Mouse (Mus musculus) heart, embryonic 10.5 days (tissue): ENCODE results near the gene Lpcat1. TPM values are rescaled to one million over a fixed set of nuclear protein-coding genes. Genes with fewer than 3 reads are reported as not detected.

ENCODE experiments used
- DNase-seq: peaks from one replicate; pipeline ENCODE4 v3.0.0-alpha.2; 2017; ENCODE audit warnings: low spot score
- H3K27ac ChIP-seq: fragments of 300-500 bp; sonication (generic); 2 replicates; pipeline ENCODE4 v1.5.1; 2016; ENCODE audit warnings: mild to moderate bottlenecking
- H3K27me3 ChIP-seq: fragments of 300-500 bp; sonication (generic); 2 replicates; pipeline ENCODE4 v1.6.1; 2016; ENCODE audit warnings: mild to moderate bottlenecking; ENCODE audit not compliant: poor library complexity, insufficient read depth, severe bottlenecking
- H3K36me3 ChIP-seq: fragments of 300-500 bp; sonication (generic); 2 replicates; pipeline ENCODE4 v1.6.1; 2016; ENCODE audit warnings: mild to moderate bottlenecking, moderate library complexity
- H3K4me1 ChIP-seq: fragments of 300-500 bp; sonication (generic); 2 replicates; pipeline ENCODE4 v1.6.1; 2016; ENCODE audit warnings: mild to moderate bottlenecking
- H3K4me3 ChIP-seq: fragments of 300-500 bp; sonication (generic); 2 replicates; pipeline ENCODE4 v1.5.1; 2016; ENCODE audit warnings: mild to moderate bottlenecking, moderate library complexity
- H3K9me3 ChIP-seq: fragments of 300-500 bp; sonication (generic); 2 replicates; pipeline ENCODE4 v1.6.1; 2016; ENCODE audit warnings: mild to moderate bottlenecking, moderate library complexity
- WGBS: fragments of 180-500 bp; shearing (Covaris S2); methylation state at CpG from one replicate; pipeline ENCODE4 v1.1.7; 2016; 5-methylcytosine and 5-hydroxymethylcytosine counted together
- polyA plus RNA-seq: library from polyadenylated mRNA; unstranded; fragments of >200 nt; fragmentation: Nextera tagmentation; extraction: Ambion mirVana; gene quantifications from 2 replicates; pipeline ENCODE4 v1.2.1, GENCODE M21; 2016

Gene Lpcat1
- polyA plus RNA-seq, 1 experiment from 2014 or later, result 39.6 TPM

DNA sequence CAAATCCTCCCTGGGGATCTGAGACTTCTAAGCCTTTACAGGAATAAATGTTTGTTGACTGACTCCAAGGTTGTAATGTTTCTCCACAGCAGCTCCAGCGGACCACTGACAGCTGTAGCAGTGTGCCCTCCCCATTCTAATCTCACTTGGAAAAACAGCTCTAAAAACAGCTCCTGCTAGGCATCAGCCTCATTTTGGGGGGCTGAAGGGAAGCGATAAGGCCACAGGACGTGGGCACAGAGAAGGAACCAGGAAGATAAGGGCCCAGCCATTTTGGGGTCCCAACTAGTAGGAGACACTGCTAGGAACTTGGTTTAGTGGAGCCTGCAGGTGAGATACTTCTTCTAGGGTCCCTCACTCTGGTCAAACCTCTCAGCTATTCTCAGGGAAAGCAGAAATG is 68.3 kb downstream of the Lpcat1 start:
- no peak overlapping the region for H3K27ac ChIP-seq
- peaks cover 11% of the 10 kb centered on the region; the same call in 1 of the 2 replicates for H3K4me1 ChIP-seq
- DNase-seq, result no peak
- H3K27me3 ChIP-seq, result peaks cover 60% of the 10 kb centered on the region
- H3K36me3 ChIP-seq, result no peaks in the 10 kb centered on the region
- no peaks in the 10 kb centered on the region for H3K9me3 ChIP-seq
- 35% methylated on average over 3 of the region's 3 CpGs for WGBS
- H3K4me3 ChIP-seq, result no peak overlapping the region

DNA sequence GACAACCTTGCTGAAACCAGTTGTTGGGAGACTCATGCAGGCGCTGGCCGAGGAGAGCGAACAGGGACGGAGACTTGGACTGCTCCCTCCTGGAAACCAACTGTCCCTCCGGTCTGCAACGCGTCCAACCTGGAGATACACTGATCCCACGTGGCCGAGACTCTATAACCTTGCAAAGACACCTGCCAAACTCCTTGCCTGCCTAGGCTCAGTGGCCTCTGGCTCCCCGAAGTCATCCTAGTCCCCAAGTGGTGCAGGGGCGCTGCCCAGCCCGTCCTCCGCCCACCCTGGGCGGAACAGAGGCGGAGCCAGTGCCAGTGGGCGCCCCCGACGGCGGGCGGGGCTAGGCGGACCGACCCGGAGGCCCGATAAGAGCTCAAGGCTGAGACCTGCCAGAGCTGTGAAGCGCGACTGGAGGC is 69.4 kb downstream of the Lpcat1 start, which contains the start of gene Slc6a3:
Slc6a3 (plus strand) TSS at position 345 of the 419 bp plus-strand sequence.
- H3K36me3 ChIP-seq, result no peaks in the 10 kb centered on the region
- 0 out of 2 replicates have a peak within 1 kb of the TSS, but pooled peaks have one; percentile 12 for H3K27ac ChIP-seq
- no peaks in the 10 kb centered on the region for H3K9me3 ChIP-seq
- DNase-seq, result peak; percentile 89
- under 1% methylated on average over 26 of the region's 26 CpGs for WGBS
- H3K4me1 ChIP-seq, result peaks cover 11% of the 10 kb centered on the region; the same call in 1 of the 2 replicates
- peak within 1 kb of the TSS; percentile 64 for H3K4me3 ChIP-seq
- peaks cover 60% of the 10 kb centered on the region for H3K27me3 ChIP-seq

DNA sequence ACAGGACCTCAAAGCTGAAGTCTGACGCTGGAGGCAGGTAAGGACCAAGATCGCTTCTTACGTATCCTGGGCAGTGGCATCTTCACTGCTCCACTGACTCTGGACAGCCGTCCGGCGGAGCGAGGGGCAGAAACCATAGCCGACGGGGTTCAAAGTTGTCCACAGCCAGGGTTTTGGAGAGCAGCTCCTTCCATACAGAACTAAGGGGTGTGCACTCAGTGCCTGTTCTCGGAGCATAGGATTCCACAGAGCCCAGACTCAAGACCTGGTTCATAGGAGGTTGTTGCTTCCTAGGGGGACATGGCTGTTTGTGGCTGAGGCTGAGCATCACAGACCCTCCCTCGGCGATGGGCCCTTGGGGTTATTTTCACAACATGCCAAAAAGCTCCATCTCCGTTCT is 69.8 kb downstream of the Lpcat1 start:
- peak overlapping the region; percentile 64 for H3K4me3 ChIP-seq
- WGBS, result 19% methylated on average over 13 of the region's 13 CpGs
- H3K36me3 ChIP-seq, result no peaks in the 10 kb centered on the region
- no peak for DNase-seq
- H3K27ac ChIP-seq, result 0 out of 2 replicates have a peak overlapping the region, but pooled peaks have one; percentile 12
- no peaks in the 10 kb centered on the region for H3K9me3 ChIP-seq
- peaks cover 60% of the 10 kb centered on the region for H3K27me3 ChIP-seq
- H3K4me1 ChIP-seq, result peaks cover 11% of the 10 kb centered on the region; the same call in 1 of the 2 replicates

DNA sequence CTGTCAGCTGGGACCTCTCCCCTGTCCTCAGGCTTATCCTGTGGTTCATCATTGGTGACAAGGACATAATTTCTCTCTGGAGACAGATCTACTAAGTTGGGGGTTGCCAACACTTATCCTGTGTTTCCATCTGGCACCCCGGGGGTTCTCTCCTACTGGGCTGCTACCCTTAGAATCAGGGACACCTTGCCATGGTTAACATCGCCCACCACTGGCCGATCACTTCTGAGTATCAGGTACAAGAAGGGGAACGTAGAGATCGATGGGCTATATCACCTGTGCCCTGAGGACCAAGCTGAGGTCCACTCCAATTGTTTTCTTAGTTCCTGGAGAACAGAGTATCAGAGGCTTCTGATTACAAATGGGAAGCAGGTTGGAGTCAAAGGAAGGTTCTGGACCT is 97.2 kb downstream of the Lpcat1 start:
- Histone ChIP-seq H3K27ac (no peak overlapping the region), H3K27me3 (no peaks in the 10 kb centered on the region), H3K4me1 (no peaks in the 10 kb centered on the region), H3K4me3 (no peak overlapping the region), H3K36me3 (no peaks in the 10 kb centered on the region), H3K9me3 (no peaks in the 10 kb centered on the region)
- DNase-seq, result no peak
- WGBS, result 80% methylated on average over 5 of the region's 5 CpGs

Other genes with a start within 250 kb of the Lpcat1 start
- 39.4 and 78.4 TPM in 2 replicates for gene Irx4, start 206.7 kb upstream of the Lpcat1 start, polyA plus RNA-seq
- gene Mrpl36, start 138.7 kb upstream of the Lpcat1 start, polyA plus RNA-seq, result 145 and 181 TPM in 2 replicates
- gene Ndufs6, start 138.7 kb upstream of the Lpcat1 start, polyA plus RNA-seq, result 499 and 600 TPM in 2 replicates
- 0.07 and 0.11 TPM in 2 replicates for gene Slc6a3, start 69.5 kb downstream of the Lpcat1 start, polyA plus RNA-seq
- gene Clptm1l, start 136.8 kb downstream of the Lpcat1 start, polyA plus RNA-seq, result 117 and 129 TPM in 2 replicates
- 4.1 and 5.2 TPM in 2 replicates for gene Tert, start 159.7 kb downstream of the Lpcat1 start, polyA plus RNA-seq
- gene Slc6a18, start 210.8 kb downstream of the Lpcat1 start, polyA plus RNA-seq, result not detected in 2 replicates
- 0.06 TPM in 1 of 2 replicates, not detected in the other for gene Slc6a19, start 237.7 kb downstream of the Lpcat1 start, polyA plus RNA-seq